Mouse (Mus musculus) embryonic facial prominence, embryonic 11.5 days (tissue): ENCODE data around the gene Cfap43. TPM values are rescaled to one million over a fixed set of nuclear protein-coding genes. Genes with fewer than 3 reads are reported as not detected.

Source experiments
- ATAC-seq: fragments of 200-750 bp; cut with Nextera tagmentation; replicated peaks from 2 replicates; pipeline ENCODE4 v1.8.0; 2017; ENCODE audit warnings: low read depth; ENCODE audit not compliant: insufficient number of reproducible peaks, low FRiP score, low TSS enrichment
- DNase-seq: peaks from one replicate; pipeline ENCODE4 v3.0.0-alpha.2; 2015; ENCODE audit warnings: low spot score
- H3K27ac ChIP-seq: fragments of 300-500 bp; sonication (generic); replicated peaks from 2 replicates; pipeline ENCODE4 v1.5.1; 2014; ENCODE audit warnings: mild to moderate bottlenecking, low read depth, low read length, control low read depth
- H3K27me3 ChIP-seq: fragments of 300-500 bp; sonication (generic); 2 replicates; pipeline ENCODE4 v1.6.1; 2014; ENCODE audit warnings: mild to moderate bottlenecking, low read length, moderate library complexity, mixed read lengths; ENCODE audit not compliant: control insufficient read depth, insufficient read depth
- H3K36me3 ChIP-seq: fragments of 300-500 bp; sonication (generic); replicated peaks from 2 replicates; pipeline ENCODE4 v1.6.1; 2014; ENCODE audit warnings: low read depth, mild to moderate bottlenecking, low read length, moderate library complexity, mixed read lengths; ENCODE audit not compliant: control insufficient read depth, insufficient read depth
- H3K4me1 ChIP-seq: fragments of 300-500 bp; sonication (generic); 2 replicates; pipeline ENCODE4 v1.6.1; 2014; ENCODE audit warnings: low read length, mixed read lengths; ENCODE audit not compliant: control insufficient read depth, insufficient read depth
- H3K4me2 ChIP-seq: fragments of 300-500 bp; sonication (generic); 2 replicates; pipeline ENCODE4 v1.6.1; 2014; ENCODE audit warnings: low read depth, mild to moderate bottlenecking, control low read depth, low read length, moderate library complexity
- H3K4me3 ChIP-seq: fragments of 300-500 bp; sonication (generic); 2 replicates; pipeline ENCODE4 v1.5.1; 2014; ENCODE audit warnings: low read depth, low read length, control low read depth
- H3K9ac ChIP-seq: fragments of 300-500 bp; sonication (generic); replicated peaks from 2 replicates; pipeline ENCODE4 v1.6.1; 2014; ENCODE audit warnings: mild to moderate bottlenecking, control low read depth, low read length
- H3K9me3 ChIP-seq: fragments of 300-500 bp; sonication (generic); replicated peaks from 2 replicates; pipeline ENCODE4 v1.6.1; 2016; ENCODE audit warnings: mild to moderate bottlenecking, low read length, inconsistent platforms, mixed read lengths; ENCODE audit not compliant: control insufficient read depth
- WGBS: fragments of 180-500 bp; shearing (Covaris S2); extraction: QIAGEN DNeasy Blood & Tissue Kit; methylation state at CpG from one replicate; pipeline ENCODE4 v1.1.7; 2014; 5-methylcytosine and 5-hydroxymethylcytosine counted together
- polyA plus RNA-seq: library from polyadenylated mRNA; unstranded; fragments of >200 nt; fragmentation: Nextera tagmentation; extraction: Ambion mirVana; gene quantifications from 2 replicates; pipeline ENCODE4 v1.2.1, GENCODE M21; 2014

Cfap43 gene
- polyA plus RNA-seq, 1 experiment from 2014 or later, result not detected

DNA sequence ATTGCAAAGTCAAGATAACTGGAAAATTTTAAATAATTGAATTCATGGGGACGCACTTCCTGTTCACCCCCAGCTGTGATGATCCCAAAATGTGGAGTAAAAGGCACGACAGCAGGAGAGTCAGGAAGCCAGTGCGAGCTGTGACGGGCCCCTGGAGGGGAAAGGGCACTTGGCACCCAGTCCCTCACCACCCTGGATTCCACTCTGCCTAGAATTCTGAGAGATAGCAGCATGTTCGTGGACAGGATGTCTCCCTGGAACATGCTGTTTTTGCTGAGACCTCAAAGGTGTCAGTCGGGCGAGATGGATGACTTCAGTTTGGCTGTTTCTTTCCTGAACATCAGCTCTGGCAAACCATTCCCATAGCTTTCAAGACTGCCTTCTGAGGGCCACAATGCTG is 6.7 kb upstream of the Cfap43 start:
- no peaks in the 10 kb centered on the region for H3K4me1 ChIP-seq
- WGBS, result 74% methylated on average over 7 of the region's 7 CpGs
- H3K9ac ChIP-seq, result no peak overlapping the region
- H3K9me3 ChIP-seq, result no peaks in the 10 kb centered on the region
- H3K27me3 ChIP-seq, result no peaks in the 10 kb centered on the region
- no peak overlapping the region for H3K4me3 ChIP-seq
- H3K27ac ChIP-seq, result no peak overlapping the region
- DNase-seq, result no peak
- ATAC-seq, result no peak
- no peaks in the 10 kb centered on the region for H3K36me3 ChIP-seq
- H3K4me2 ChIP-seq, result no peak overlapping the region

DNA sequence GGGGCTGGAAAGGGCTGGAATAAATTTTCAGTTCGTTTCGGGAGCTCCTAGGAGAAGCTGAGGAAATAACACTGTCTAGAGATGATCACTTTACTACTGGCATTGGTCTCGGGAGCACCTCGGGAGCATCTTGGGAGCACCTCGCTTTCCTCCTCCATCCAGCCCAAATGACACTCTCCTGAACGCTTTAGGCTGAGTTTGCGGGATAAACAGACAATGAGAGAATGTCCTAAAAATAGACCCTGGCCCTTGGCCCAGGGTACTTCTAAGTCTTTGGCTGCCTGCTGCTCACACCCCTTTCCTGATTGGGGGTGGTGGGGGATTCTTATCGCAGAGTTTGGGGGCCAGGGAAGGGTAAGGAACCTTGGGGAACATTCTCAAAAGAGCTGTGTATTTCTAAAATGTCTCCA is 884 bp upstream of the Cfap43 start:
- Histone ChIP-seq H3K4me3 (peak overlapping the region; percentile 83), H3K36me3 (no peaks in the 10 kb centered on the region), H3K9ac (peak overlapping the region; percentile 91; the same call in 1 of the 2 replicates), H3K9me3 (no peaks in the 10 kb centered on the region), H3K4me1 (no peaks in the 10 kb centered on the region; the same call in 1 of the 2 replicates), H3K27ac (peak overlapping the region; percentile 81; the same call in 1 of the 2 replicates), H3K4me2 (peak overlapping the region; percentile 42), H3K27me3 (no peaks in the 10 kb centered on the region)
- DNase-seq (no peak), ATAC-seq (no peak)
- WGBS, result 6% methylated on average over 8 of the region's 8 CpGs

DNA sequence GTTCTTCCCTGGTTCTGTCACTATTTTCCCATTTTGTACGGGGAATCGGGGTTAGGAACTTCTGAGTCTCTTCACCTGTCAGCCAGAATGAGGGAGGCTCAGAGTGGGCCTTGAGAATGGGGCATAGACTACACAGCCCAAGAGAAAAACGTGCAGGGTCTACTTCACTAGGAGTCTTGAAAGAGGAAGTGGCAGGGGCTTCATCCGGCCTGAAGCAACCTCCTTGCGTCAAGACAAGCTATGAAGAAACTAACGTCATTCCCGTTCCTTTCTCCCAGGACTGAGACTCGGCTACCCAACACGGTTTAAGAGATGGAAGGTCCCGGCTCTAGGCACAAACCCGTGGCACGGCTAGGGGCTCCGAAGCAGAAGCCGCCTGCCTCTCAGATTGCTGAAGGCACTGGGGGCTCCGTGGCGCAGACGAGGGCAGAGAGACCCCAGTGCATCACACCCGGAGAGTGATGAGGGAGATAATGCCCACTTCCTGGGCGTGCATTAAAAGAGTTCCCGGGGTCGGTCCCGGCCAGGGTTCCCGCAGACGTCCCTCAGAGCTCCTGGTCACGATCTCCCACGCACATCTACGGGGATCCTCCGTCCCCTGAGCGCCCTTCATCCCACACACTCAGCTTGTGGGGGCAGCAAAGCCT is 509 bp downstream of the Cfap43 start:
- Histone ChIP-seq H3K4me3 (peak overlapping the region; percentile 83), H3K4me2 (peak overlapping the region; percentile 42), H3K27ac (peak overlapping the region; percentile 81), H3K36me3 (no peaks in the 10 kb centered on the region), H3K9me3 (no peaks in the 10 kb centered on the region), H3K27me3 (no peaks in the 10 kb centered on the region), H3K9ac (peak overlapping the region; percentile 91), H3K4me1 (no peaks in the 10 kb centered on the region; the same call in 1 of the 2 replicates)
- under 1% methylated on average over 29 of the region's 29 CpGs for WGBS
- DNase-seq (peak; percentile 48), ATAC-seq (peak; percentile 29; the same call in 1 of the 2 replicates)

DNA sequence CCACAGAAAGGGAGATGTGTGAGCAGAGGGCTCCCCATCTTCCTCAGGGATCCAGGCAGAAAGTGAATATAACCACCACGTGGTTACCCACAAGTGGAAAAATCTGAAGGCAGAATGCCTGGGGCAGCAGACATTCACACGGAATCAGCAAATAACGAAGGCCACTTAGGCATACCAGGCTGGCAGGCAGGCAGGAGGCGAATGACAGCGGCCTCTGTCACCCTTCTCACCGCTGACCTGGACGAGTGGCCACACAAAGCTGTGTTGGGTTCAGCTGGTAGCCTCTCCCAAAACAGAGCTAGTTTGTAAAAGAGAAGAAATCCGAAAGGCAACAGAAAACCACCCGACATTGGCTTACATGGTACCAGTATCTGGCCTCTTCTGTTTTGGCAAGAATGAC is 1.1 kb downstream of the Cfap43 start:
- Histone ChIP-seq H3K27me3 (no peaks in the 10 kb centered on the region), H3K4me2 (peak overlapping the region; percentile 42), H3K27ac (no peak overlapping the region), H3K4me3 (peak overlapping the region; percentile 83), H3K9me3 (no peaks in the 10 kb centered on the region), H3K9ac (peak overlapping the region; percentile 91), H3K4me1 (no peaks in the 10 kb centered on the region; the same call in 1 of the 2 replicates), H3K36me3 (no peaks in the 10 kb centered on the region)
- no peak for DNase-seq
- no peak for ATAC-seq
- 21% methylated on average over 9 of the region's 9 CpGs for WGBS

DNA sequence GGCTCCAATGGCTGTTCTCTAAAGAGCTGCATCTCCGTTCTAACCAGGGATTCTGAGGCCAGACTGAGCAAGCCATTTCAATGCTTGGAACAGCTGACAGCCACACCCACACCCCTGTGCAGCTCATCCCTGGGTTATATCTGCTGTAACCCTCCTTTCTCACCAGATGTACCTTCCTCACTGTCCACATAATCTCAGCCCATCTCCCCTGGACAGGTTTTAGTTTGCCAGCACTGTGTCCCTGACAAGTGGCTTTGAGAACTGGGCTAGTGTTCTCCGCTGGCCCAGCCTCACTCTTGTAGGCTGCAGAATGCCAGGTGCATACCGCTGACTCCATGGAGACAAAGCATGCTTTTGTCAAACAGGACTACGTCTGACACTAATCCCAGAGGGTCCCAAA is 1.7 kb downstream of the Cfap43 start:
- no peaks in the 10 kb centered on the region for H3K36me3 ChIP-seq
- DNase-seq (peak; percentile 21), ATAC-seq (no peak)
- H3K4me3 ChIP-seq, result no peak overlapping the region
- no peak overlapping the region for H3K27ac ChIP-seq
- H3K4me1 ChIP-seq, result no peaks in the 10 kb centered on the region; the same call in 1 of the 2 replicates
- peak overlapping the region; percentile 42 for H3K4me2 ChIP-seq
- H3K27me3 ChIP-seq, result no peaks in the 10 kb centered on the region
- 18% methylated on average over 4 of the region's 4 CpGs for WGBS
- no peaks in the 10 kb centered on the region for H3K9me3 ChIP-seq
- no peak overlapping the region for H3K9ac ChIP-seq

DNA sequence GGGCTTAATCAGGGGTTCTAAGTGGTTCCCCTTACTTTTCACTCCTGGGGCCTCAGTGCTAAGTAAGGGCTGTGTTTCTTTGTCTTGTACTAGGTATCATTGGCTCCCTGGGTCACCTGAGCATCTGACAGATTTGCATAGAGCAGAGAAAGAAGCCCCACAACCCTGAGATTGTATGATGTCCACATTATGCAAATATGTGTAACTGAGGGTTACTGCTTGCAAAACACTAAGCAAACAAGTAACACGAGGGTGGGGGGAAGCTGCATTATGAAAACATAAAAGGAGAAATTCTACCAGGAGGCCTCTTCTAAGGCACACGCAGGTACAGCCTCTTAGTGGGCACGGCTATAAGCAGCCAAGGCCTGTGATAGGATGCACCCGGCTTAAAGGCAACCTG is 3.8 kb downstream of the Cfap43 start:
- DNase-seq (no peak), ATAC-seq (no peak)
- Histone ChIP-seq H3K4me3 (no peak overlapping the region), H3K36me3 (no peaks in the 10 kb centered on the region), H3K9ac (no peak overlapping the region), H3K4me2 (no peak overlapping the region), H3K27me3 (no peaks in the 10 kb centered on the region), H3K9me3 (no peaks in the 10 kb centered on the region), H3K4me1 (no peaks in the 10 kb centered on the region; the same call in 1 of the 2 replicates), H3K27ac (no peak overlapping the region)
- WGBS, result 86% methylated on average over 4 of the region's 4 CpGs

DNA sequence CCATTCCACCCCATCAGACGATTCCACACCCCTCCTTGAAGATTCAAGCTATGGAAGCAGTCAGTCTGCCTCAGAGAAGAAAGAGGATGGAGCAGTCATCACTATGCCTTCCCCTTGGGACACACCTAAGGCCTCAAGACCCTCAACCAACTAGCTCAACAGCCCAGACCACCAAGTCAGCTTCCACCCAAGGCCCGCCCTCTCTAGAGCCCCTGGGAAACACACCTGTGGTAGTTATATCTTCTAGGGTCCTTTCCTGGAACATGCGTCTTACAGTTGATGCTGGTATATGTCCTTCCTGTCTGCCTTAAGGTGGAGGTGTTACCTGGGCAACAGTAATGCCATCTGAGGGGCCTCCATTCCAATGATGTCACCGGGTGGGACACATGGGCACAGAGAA is 4.9 kb downstream of the Cfap43 start:
- no peak overlapping the region for H3K4me2 ChIP-seq
- no peaks in the 10 kb centered on the region for H3K36me3 ChIP-seq
- no peaks in the 10 kb centered on the region for H3K27me3 ChIP-seq
- no peaks in the 10 kb centered on the region for H3K9me3 ChIP-seq
- no peak overlapping the region for H3K4me3 ChIP-seq
- H3K9ac ChIP-seq, result no peak overlapping the region
- no peak overlapping the region for H3K27ac ChIP-seq
- 82% methylated on average over 4 of the region's 4 CpGs for WGBS
- DNase-seq (no peak), ATAC-seq (no peak)
- H3K4me1 ChIP-seq, result no peaks in the 10 kb centered on the region; the same call in 1 of the 2 replicates

DNA sequence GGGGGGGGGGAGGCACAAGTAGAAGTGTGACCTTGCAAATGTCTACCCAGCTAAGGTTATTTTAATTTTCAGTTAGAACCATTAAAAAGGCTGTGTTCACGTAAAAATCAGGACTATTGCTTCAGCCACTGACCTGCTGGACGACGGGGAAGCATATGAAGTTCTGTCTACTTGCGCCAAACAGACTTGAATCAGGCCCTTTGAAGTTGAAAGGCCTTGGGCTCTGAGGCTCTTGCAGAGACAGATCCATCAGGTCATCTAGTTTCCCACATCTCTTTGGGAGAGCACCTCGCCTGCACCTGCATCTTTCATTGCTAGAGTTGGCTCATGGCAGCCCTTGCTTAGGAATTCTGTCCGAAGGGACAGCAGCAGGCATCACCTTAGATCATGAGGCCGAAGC is 5.7 kb downstream of the Cfap43 start:
- no peaks in the 10 kb centered on the region for H3K27me3 ChIP-seq
- H3K4me3 ChIP-seq, result no peak overlapping the region
- WGBS, result 84% methylated on average over 7 of the region's 7 CpGs
- H3K36me3 ChIP-seq, result no peaks in the 10 kb centered on the region
- H3K9me3 ChIP-seq, result no peaks in the 10 kb centered on the region
- peaks cover 4% of the 10 kb centered on the region; the same call in 1 of the 2 replicates for H3K4me1 ChIP-seq
- no peak overlapping the region for H3K27ac ChIP-seq
- ATAC-seq, result no peak
- DNase-seq, result no peak
- H3K9ac ChIP-seq, result no peak overlapping the region
- no peak overlapping the region for H3K4me2 ChIP-seq
